Mouse (Mus musculus): ENCODE measurements around the gene Rnd2. TPM values are rescaled to one million over a fixed set of nuclear protein-coding genes. Genes with fewer than 3 reads are reported as not detected.
"Not testable (repeated sequence)": the region's sequence is repeated elsewhere in the genome, so short reads cannot be mapped to it uniquely, and the experiment has no call there.

The Rnd2 gene
- polyA plus RNA-seq, 1 experiment from 2014 or later: 34.2 TPM

DNA sequence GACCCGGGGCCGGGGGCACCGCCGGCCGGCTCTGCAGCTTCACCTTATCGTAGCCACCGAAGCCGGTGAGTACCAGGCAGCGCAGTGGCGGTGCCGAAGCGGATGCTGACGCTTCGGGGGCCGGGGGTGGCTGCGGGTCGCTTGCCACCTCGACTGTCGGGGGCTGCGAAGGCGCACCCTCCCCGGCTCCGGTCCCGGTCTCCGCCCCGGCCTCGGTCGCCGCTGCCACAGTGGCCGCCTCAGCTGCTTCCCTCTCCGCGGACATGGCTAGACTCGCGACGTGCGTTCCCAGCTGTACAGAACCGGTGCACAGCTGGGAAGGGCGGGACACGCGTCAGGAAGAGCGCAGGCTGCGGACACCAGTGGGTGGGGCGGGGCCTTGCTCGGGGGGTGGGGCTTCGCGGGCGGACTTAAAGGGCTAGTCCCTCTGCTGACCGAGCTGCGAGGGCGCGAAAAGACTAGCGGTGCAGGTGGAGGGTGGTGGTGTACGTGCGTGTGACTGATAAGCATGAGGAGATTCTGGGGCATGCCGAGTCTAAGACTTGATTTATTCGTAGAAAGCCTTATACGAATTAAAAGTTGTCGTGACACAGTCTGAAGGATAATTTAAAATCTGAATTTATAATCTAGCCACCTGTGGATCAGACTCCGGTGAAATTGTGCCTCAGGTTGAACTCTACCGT lies 1.2 kb downstream of the Rnd2 start, which contains the start of gene Vat1:
Gene Vat1, minus strand, starts transcription at position 362 of the 683 bp plus-strand sequence.
- Histone ChIP-seq H3K27me3 (ENCODE audit: insufficient read depth, poor library complexity, severe bottlenecking) (0 out of 2 replicates have a peak, but pooled peaks cover 4% of the 10 kb centered on the region), H3K36me3 (peaks cover 19% of the 10 kb centered on the region), H3K9me3 (no peaks in the 10 kb centered on the region), H3K27ac (peak within 1 kb of the TSS; percentile 91), H3K4me3 (peak within 1 kb of the TSS; percentile 95), H3K4me1 (peaks cover 74% of the 10 kb centered on the region)
- peak; percentile 92 for DNase-seq (ENCODE audit: low spot score)
- WGBS: 1% methylated on average over 60 of the region's 60 CpGs

GRCm38 (mm10) chr11:101466552-101466950 lies 1.8 kb downstream of the Rnd2 start:
- not testable (repeated sequence) for H3K27me3 ChIP-seq (ENCODE audit: insufficient read depth, poor library complexity, severe bottlenecking); DNase-seq (ENCODE audit: low spot score); H3K9me3 ChIP-seq; H3K27ac ChIP-seq
- H3K36me3 ChIP-seq: peaks cover 18% of the 10 kb centered on the region
- peaks cover 80% of the 10 kb centered on the region for H3K4me1 ChIP-seq
- H3K4me3 ChIP-seq: peak overlapping the region; percentile 95
- WGBS: 58% methylated on average over 5 of the region's 5 CpGs

DNA sequence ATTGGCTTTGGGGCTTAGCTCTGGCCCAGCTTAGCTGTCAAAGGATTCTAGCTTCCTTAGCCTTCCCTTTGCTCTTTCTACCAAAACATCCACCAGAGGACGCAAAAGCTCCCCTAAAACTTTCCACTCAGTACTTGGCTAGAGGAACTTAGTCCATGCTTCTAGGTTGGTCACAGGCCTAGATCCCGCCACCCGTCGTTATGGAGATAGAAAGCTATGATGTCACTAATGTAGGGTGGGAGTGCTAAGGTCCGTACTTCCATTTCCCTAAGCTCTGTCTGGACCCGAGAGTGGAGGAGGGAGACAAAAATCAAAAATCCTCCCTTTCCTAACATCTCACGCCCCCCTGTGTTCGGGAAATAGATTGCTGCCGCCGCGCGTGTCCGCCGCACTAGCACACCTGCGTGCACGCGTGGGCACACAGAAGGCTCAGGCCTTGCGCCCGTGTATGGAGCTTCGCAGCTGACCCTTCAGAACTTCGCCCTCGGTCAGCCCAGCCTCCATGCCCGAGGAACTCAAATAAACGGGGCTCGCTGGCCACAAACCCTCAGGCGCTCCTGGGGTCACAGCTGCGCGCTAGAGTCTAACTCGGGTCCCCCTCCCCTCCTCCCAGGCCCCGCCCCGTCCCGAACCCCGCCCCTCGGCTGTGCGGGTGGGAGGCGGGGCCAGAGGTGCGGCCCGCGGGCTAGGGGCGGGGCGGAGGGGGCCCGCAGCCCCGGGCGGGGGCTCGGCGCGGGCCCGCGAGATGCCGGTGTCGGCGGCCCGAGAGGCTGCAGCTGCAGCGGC lies 2.9 kb downstream of the Rnd2 start:
- Histone ChIP-seq H3K4me1 (peaks cover 83% of the 10 kb centered on the region), H3K4me3 (peak overlapping the region; percentile 95), H3K36me3 (peaks cover 8% of the 10 kb centered on the region), H3K27ac (peak overlapping the region; percentile 95), H3K27me3 (ENCODE audit: insufficient read depth, poor library complexity, severe bottlenecking) (0 out of 2 replicates have a peak, but pooled peaks cover 4% of the 10 kb centered on the region), H3K9me3 (no peaks in the 10 kb centered on the region)
- under 1% methylated on average over 54 of the region's 54 CpGs for WGBS
- peak; percentile 87 for DNase-seq (ENCODE audit: low spot score)

DNA sequence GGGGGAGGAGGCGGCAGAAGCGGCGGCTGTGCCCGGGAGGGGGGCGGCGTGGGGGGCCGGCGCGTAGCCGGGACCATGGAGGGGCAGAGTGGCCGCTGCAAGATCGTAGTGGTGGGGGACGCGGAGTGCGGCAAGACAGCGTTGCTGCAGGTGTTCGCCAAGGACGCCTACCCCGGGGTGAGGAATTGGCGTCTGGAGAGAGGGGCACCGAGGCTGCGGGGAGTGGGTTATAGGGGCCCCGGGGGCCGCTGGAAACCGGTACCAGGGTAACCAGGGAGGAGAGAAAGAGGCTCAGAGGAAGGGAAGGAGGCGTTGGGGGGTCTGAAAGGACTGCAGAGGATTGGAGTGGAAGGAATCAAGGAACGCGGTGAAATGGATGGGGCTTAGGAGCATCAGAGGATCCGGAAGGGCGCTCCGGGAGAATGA lies 3.5 kb downstream of the Rnd2 start:
- H3K27ac ChIP-seq: peak overlapping the region; percentile 95
- 0 out of 2 replicates have a peak, but pooled peaks cover 4% of the 10 kb centered on the region for H3K27me3 ChIP-seq (ENCODE audit: insufficient read depth, poor library complexity, severe bottlenecking)
- H3K4me1 ChIP-seq: peaks cover 81% of the 10 kb centered on the region
- H3K4me3 ChIP-seq: peak overlapping the region; percentile 95
- no peak for DNase-seq (ENCODE audit: low spot score)
- H3K9me3 ChIP-seq: no peaks in the 10 kb centered on the region
- WGBS: under 1% methylated on average over 30 of the region's 31 CpGs
- peaks cover 8% of the 10 kb centered on the region for H3K36me3 ChIP-seq

DNA sequence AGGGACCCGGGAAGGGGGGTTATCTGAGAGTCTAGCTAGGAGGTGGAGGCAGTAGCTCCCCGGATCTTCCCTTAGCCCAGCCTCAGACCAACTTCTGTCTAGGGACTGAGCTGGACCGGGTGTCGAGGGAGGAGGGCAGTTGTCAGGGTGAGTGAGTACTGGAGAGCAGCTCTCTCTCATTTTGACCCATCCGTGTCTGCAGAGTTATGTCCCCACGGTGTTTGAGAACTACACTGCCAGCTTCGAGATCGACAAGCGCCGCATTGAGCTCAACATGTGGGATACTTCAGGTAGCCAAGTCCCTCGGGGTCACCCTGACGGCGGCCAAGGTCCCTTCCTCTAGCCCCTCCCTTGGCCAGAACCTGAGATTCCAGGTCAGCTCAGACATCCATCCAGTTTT lies 3.9 kb downstream of the Rnd2 start:
- peak overlapping the region; percentile 95 for H3K4me3 ChIP-seq
- H3K4me1 ChIP-seq: peaks cover 77% of the 10 kb centered on the region
- WGBS: 5% methylated on average over 13 of the region's 13 CpGs
- peaks cover 8% of the 10 kb centered on the region for H3K36me3 ChIP-seq
- peak overlapping the region; percentile 95 for H3K27ac ChIP-seq
- H3K9me3 ChIP-seq: no peaks in the 10 kb centered on the region
- DNase-seq (ENCODE audit: low spot score): no peak
- H3K27me3 ChIP-seq (ENCODE audit: insufficient read depth, poor library complexity, severe bottlenecking): 0 out of 2 replicates have a peak, but pooled peaks cover 4% of the 10 kb centered on the region

DNA sequence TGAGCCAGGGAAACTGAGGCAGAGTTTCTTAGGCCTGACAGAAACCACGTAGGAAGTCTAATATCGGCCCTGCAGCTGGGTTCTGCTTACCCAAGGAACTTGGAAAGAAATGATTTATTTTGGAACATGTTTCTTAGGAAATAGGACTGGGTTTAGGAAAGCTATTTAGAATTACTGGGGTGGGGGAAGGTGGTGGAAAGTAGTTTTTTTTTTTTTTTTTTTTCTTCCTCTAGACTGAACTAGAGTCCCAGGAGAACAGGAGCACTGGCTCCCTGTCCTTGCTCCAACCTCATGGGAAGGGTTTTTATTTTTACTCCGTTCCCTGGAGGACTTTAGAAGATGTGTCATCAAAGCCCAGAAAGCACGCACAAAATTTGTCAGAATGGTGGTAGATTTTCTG lies 4.4 kb downstream of the Rnd2 start:
- H3K4me1 ChIP-seq: peaks cover 73% of the 10 kb centered on the region

DNA sequence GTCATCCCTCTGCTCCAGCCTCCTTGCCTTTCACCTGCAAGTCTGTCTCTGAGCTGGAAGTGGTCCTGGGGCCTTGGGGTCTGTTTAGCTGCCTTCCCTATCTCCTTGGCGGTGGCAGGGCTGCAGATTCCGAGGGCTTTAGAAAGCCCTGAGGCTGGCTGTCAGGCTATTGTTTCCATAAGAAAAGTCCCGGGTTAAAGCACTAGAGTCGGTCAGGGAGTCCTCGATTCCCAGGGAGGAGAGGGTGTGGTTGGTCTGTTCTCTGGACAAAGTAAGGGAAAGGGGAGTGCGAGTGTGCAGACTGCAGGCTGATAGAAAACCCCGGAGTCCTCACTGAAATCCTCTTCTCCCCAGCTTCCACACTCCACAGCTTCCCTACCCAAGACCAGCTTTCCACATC lies 5.4 kb downstream of the Rnd2 start:
- H3K27ac ChIP-seq: peak overlapping the region; percentile 36; the same call in 1 of the 2 replicates
- peaks cover 62% of the 10 kb centered on the region for H3K4me1 ChIP-seq
- no peak for DNase-seq (ENCODE audit: low spot score)
- 0 out of 2 replicates have a peak, but pooled peaks cover 4% of the 10 kb centered on the region for H3K27me3 ChIP-seq (ENCODE audit: insufficient read depth, poor library complexity, severe bottlenecking)
- 24% methylated on average over 7 of the region's 7 CpGs for WGBS
- H3K4me3 ChIP-seq: peak overlapping the region; percentile 22; the same call in 1 of the 2 replicates
- H3K36me3 ChIP-seq: peaks cover 8% of the 10 kb centered on the region
- no peaks in the 10 kb centered on the region for H3K9me3 ChIP-seq

More for the DNA sequence above, 4.4 kb downstream of the Rnd2 start:
- WGBS: 59% methylated on average over 4 of the region's 4 CpGs
- peak overlapping the region; percentile 95; the same call in 1 of the 2 replicates for H3K27ac ChIP-seq
- H3K36me3 ChIP-seq: peaks cover 8% of the 10 kb centered on the region
- H3K9me3 ChIP-seq: no peaks in the 10 kb centered on the region
- H3K4me3 ChIP-seq: peak overlapping the region; percentile 95
- no peak for DNase-seq (ENCODE audit: low spot score)
- 0 out of 2 replicates have a peak, but pooled peaks cover 4% of the 10 kb centered on the region for H3K27me3 ChIP-seq (ENCODE audit: insufficient read depth, poor library complexity, severe bottlenecking)

- H3K36me3 ChIP-seq: peaks cover 8% of the 10 kb centered on the region
- H3K4me3 ChIP-seq: no peak overlapping the region
- no peaks in the 10 kb centered on the region for H3K9me3 ChIP-seq
- DNase-seq (ENCODE audit: low spot score): no peak
- no peak overlapping the region for H3K27ac ChIP-seq
- 0 out of 2 replicates have a peak, but pooled peaks cover 4% of the 10 kb centered on the region for H3K27me3 ChIP-seq (ENCODE audit: insufficient read depth, poor library complexity, severe bottlenecking)
- peaks cover 54% of the 10 kb centered on the region for H3K4me1 ChIP-seq
- 47% methylated on average over 3 of the region's 3 CpGs for WGBS
These were observed 7.1 kb downstream of the Rnd2 start for GRCm38 (mm10) chr11:101471926-101472325.

- Histone ChIP-seq H3K27me3 (ENCODE audit: insufficient read depth, poor library complexity, severe bottlenecking) (0 out of 2 replicates have a peak, but pooled peaks cover 4% of the 10 kb centered on the region), H3K27ac (no peak overlapping the region), H3K36me3 (peaks cover 8% of the 10 kb centered on the region), H3K9me3 (no peaks in the 10 kb centered on the region), H3K4me3 (no peak overlapping the region), H3K4me1 (peaks cover 55% of the 10 kb centered on the region)
- 37% methylated on average over 7 of the region's 7 CpGs for WGBS
- DNase-seq (ENCODE audit: low spot score): no peak
These were observed 7.5 kb downstream of the Rnd2 start for GRCm38 (mm10) chr11:101472336-101472735.

DNA sequence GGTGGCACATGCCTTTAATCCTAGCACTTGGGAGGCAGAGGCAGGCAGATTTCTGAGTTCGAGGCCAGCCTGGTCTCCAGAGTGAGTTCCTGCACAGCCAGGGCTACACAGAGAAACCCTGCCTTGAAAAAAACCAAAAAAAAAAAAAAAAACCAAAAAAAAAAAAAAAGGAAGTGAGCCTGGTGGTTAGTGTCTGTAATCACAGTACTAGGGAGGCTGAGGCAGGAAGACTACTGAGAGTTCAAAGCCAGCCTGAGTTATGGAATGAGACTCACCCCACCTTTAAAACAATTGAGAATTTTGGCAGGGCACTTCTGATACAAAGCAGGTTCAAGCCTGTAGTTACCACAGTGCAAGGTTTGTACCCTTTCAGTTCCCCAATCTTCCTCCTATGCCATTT lies 8.9 kb downstream of the Rnd2 start:
- 68% methylated on average over 1 of the region's 1 CpGs for WGBS

GRCm38 (mm10) chr11:101474298-101474697 lies 9.5 kb downstream of the Rnd2 start:
- peaks cover 8% of the 10 kb centered on the region for H3K36me3 ChIP-seq
- H3K27ac ChIP-seq: no peak overlapping the region
- 0 out of 2 replicates have a peak, but pooled peaks cover 4% of the 10 kb centered on the region for H3K27me3 ChIP-seq (ENCODE audit: insufficient read depth, poor library complexity, severe bottlenecking)
- 64% methylated on average over 5 of the region's 5 CpGs for WGBS
- no peak for DNase-seq (ENCODE audit: low spot score)
- no peak overlapping the region for H3K4me3 ChIP-seq
- H3K4me1 ChIP-seq: peaks cover 51% of the 10 kb centered on the region
- H3K9me3 ChIP-seq: no peaks in the 10 kb centered on the region

More for the DNA sequence above, 8.9 kb downstream of the Rnd2 start:
- not testable (repeated sequence) for DNase-seq (ENCODE audit: low spot score); H3K9me3 ChIP-seq; H3K27me3 ChIP-seq (ENCODE audit: insufficient read depth, poor library complexity, severe bottlenecking); H3K36me3 ChIP-seq; H3K4me3 ChIP-seq; H3K27ac ChIP-seq
- peaks cover 50% of the 10 kb centered on the region for H3K4me1 ChIP-seq

- H3K4me1 ChIP-seq: peaks cover 55% of the 10 kb centered on the region
- not testable (repeated sequence) for H3K27me3 ChIP-seq (ENCODE audit: insufficient read depth, poor library complexity, severe bottlenecking); H3K27ac ChIP-seq; H3K4me3 ChIP-seq; H3K36me3 ChIP-seq; H3K9me3 ChIP-seq; DNase-seq (ENCODE audit: low spot score)
- WGBS: 90% methylated on average over 4 of the region's 4 CpGs
These were observed 11.6 kb downstream of the Rnd2 start for GRCm38 (mm10) chr11:101476361-101476760.

DNA sequence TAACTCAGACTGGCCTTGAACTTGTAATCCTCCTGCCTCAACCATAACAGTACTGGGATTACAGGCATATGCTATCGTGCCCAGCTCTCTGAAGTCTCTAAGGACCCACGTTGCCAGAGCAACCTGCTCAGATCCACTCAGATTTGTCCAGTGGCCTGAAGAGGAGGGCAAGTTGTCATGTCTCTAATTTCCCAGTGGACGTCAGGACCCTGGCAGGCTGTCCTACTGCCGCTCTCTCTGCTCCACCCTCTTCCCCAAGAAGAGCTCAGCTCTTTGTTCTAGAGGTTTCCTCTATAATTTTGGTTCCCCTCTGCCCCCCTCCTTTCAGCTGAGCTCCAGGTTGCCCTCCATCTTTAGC lies 12.4 kb downstream of the Rnd2 start:
- Histone ChIP-seq H3K36me3 (no peaks in the 10 kb centered on the region), H3K4me1 (peaks cover 49% of the 10 kb centered on the region), H3K27ac (peak overlapping the region; percentile 42; the same call in 1 of the 2 replicates), H3K9me3 (no peaks in the 10 kb centered on the region), H3K4me3 (no peak overlapping the region), H3K27me3 (ENCODE audit: insufficient read depth, poor library complexity, severe bottlenecking) (no peaks in the 10 kb centered on the region)
- no peak for DNase-seq (ENCODE audit: low spot score)
- WGBS: 41% methylated on average over 4 of the region's 4 CpGs
